In genomic region chr7:45090251-45090977, GRCm38 (mm10) we compare ENCODE assay signal across 9 mouse cellular contexts. TPM values are rescaled to one million over a fixed set of nuclear protein-coding genes. Genes with fewer than 3 reads are reported as not detected.
A peak's percentile ranks its signal among the peaks of the same experiment; 100 is the strongest.
DNase-seq lines count a peak whose midpoint lies in the region; ATAC-seq and TF ChIP-seq lines count a peak whose summit lies in the region.
"Had no signal": no experiment of that assay in that cellular context is flagged by ENCODE, and none has a peak within 500 bp of the region (broad histone marks: within the 10 kb centered on the region; RNA-seq: fewer than 3 reads in every experiment).

No protein-coding gene starts in this region.

- H3K36me3 ChIP-seq in kidney, embryonic 14.5 days (ENCODE audit: control insufficient read depth, insufficient read depth, low read length), result peaks cover 34% of the 10 kb centered on the region
- H3K36me3 ChIP-seq in kidney, adult 2 months (ENCODE audit: control insufficient read depth, insufficient read depth, low read length), result no peaks in the 10 kb centered on the region
- H3K36me3 ChIP-seq in E14TG2a.4 (ENCODE audit: insufficient read depth, low read length), result peaks cover 26% of the 10 kb centered on the region
- H3K36me3 ChIP-seq in embryonic facial prominence, embryonic 12.5 days, result peaks cover 43% of the 10 kb centered on the region
- H3K36me3 ChIP-seq in liver, embryonic 14.5 days (replicated peaks; ENCODE audit: control insufficient read depth, insufficient read depth, low read depth), result no peaks in the 10 kb centered on the region
- H3K36me3 ChIP-seq in midbrain, embryonic 16.5 days (ENCODE audit: control insufficient read depth, insufficient read depth, low read length), result peaks cover 5% of the 10 kb centered on the region; the same call in 1 of the 2 replicates

- H3K4me2 ChIP-seq in kidney, embryonic 14.5 days (replicated peaks; ENCODE audit: low read depth, low read length), result peak overlapping the region; percentile 76; the same call in 1 of the 2 replicates
- peak overlapping the region; percentile 73 for H3K4me2 ChIP-seq in embryonic facial prominence, embryonic 12.5 days (replicated peaks)
- H3K4me2 ChIP-seq in liver, embryonic 14.5 days (ENCODE audit: low read depth), result peak overlapping the region; percentile 78
- H3K4me2 ChIP-seq in midbrain, embryonic 16.5 days (ENCODE audit: low read length), result no peak overlapping the region

- H3K9ac ChIP-seq in kidney, embryonic 14.5 days (ENCODE audit: low read depth, low read length), result no peak overlapping the region
- H3K9ac ChIP-seq in embryonic facial prominence, embryonic 12.5 days, result peak overlapping the region; percentile 80; the same call in 1 of the 2 replicates
- H3K9ac ChIP-seq in liver, embryonic 14.5 days (replicated peaks), result no peak overlapping the region
- no peak overlapping the region for H3K9ac ChIP-seq in midbrain, embryonic 16.5 days (ENCODE audit: low read depth, low read length)

- DNase-seq in kidney, adult 2 months, result no peak
- DNase-seq in liver, embryonic 14.5 days (ENCODE audit: low read depth in 3 of 3, low spot score in 3 of 3), result peak in 1 of 3 experiments; percentile 32
- DNase-seq in layer of hippocampus, adult 2 months (ENCODE audit: low spot score in 2 of 2), result no peak
- DNase-seq in frontal cortex, adult 2 months (ENCODE audit: extremely low spot score in 1 of 2, low spot score in 1 of 2), result no peak

- H3K27ac ChIP-seq in kidney, embryonic 14.5 days (ENCODE audit: low read depth, low read length), result no peak overlapping the region
- no peak overlapping the region for H3K27ac ChIP-seq in kidney, adult 2 months (ENCODE audit: insufficient read depth, low read depth, low read length)
- peak overlapping the region; percentile 93; the same call in 1 of the 2 replicates for H3K27ac ChIP-seq in embryonic facial prominence, embryonic 12.5 days
- H3K27ac ChIP-seq in liver, embryonic 14.5 days, result no peak overlapping the region
- no peak overlapping the region for H3K27ac ChIP-seq in layer of hippocampus, adult 2 months
- H3K27ac ChIP-seq in midbrain, embryonic 16.5 days (ENCODE audit: low read length), result no peak overlapping the region

- H3K4me1 ChIP-seq in kidney, embryonic 14.5 days (ENCODE audit: control insufficient read depth, insufficient read depth, low read length), result peaks cover 27% of the 10 kb centered on the region; the same call in 1 of the 2 replicates
- no peaks in the 10 kb centered on the region for H3K4me1 ChIP-seq in kidney, adult 2 months (ENCODE audit: control insufficient read depth, insufficient read depth, low read length)
- peaks cover 78% of the 10 kb centered on the region for H3K4me1 ChIP-seq in E14TG2a.4 (replicated peaks; ENCODE audit: low read depth, low read length)
- peaks cover 34% of the 10 kb centered on the region; the same call in 1 of the 2 replicates for H3K4me1 ChIP-seq in embryonic facial prominence, embryonic 12.5 days
- peaks cover 9 to 21% of the 10 kb centered on the region in 2 experiments; a peak in 3 of 4 replicates for H3K4me1 ChIP-seq in liver, embryonic 14.5 days (replicated peaks; ENCODE audit: control insufficient read depth in 2 of 2, insufficient read depth in 2 of 2, low read length in 1 of 2)
- H3K4me1 ChIP-seq in midbrain, embryonic 16.5 days (ENCODE audit: control insufficient read depth, insufficient read depth, low read length), result peaks cover 5% of the 10 kb centered on the region

- no peaks in the 10 kb centered on the region for H3K27me3 ChIP-seq in kidney, embryonic 14.5 days (ENCODE audit: control insufficient read depth, insufficient read depth, low read length)
- H3K27me3 ChIP-seq in kidney, adult 2 months (replicated peaks; ENCODE audit: control insufficient read depth, insufficient read depth, low read length), result no peaks in the 10 kb centered on the region
- no peaks in the 10 kb centered on the region for H3K27me3 ChIP-seq in E14TG2a.4 (ENCODE audit: insufficient read depth, low read length)
- no peaks in the 10 kb centered on the region for H3K27me3 ChIP-seq in embryonic facial prominence, embryonic 12.5 days
- H3K27me3 ChIP-seq in liver, embryonic 14.5 days (ENCODE audit: control insufficient read depth, insufficient read depth, low read length), result no peaks in the 10 kb centered on the region
- no peaks in the 10 kb centered on the region for H3K27me3 ChIP-seq in midbrain, embryonic 16.5 days (ENCODE audit: control insufficient read depth, insufficient read depth, low read depth, low read length)

- TF ChIP-seq POLR2A in kidney, adult 2 months (IDR thresholded peaks at IDR 0.05; ENCODE audit: low read depth, low read length), result no peak

- ATAC-seq in kidney, embryonic 14.5 days (ENCODE audit: low FRiP score, low TSS enrichment), result no peak
- ATAC-seq in embryonic facial prominence, embryonic 12.5 days (ENCODE audit: insufficient number of reproducible peaks, insufficient read depth, low FRiP score, low TSS enrichment), result no peak
- peak; percentile 29; the same call in 1 of the 2 replicates for ATAC-seq in liver, embryonic 14.5 days (ENCODE audit: insufficient read depth)
- ATAC-seq in midbrain, embryonic 16.5 days, result no peak

- H3K9me3 ChIP-seq in kidney, embryonic 14.5 days (ENCODE audit: control insufficient read depth, low read length), result no peaks in the 10 kb centered on the region
- no peaks in the 10 kb centered on the region for H3K9me3 ChIP-seq in E14TG2a.4 (ENCODE audit: low read length)
- H3K9me3 ChIP-seq in embryonic facial prominence, embryonic 12.5 days, result no peaks in the 10 kb centered on the region
- H3K9me3 ChIP-seq in liver, embryonic 14.5 days (ENCODE audit: control insufficient read depth, low read length), result no peaks in the 10 kb centered on the region
- no peaks in the 10 kb centered on the region for H3K9me3 ChIP-seq in midbrain, embryonic 16.5 days (replicated peaks; ENCODE audit: control insufficient read depth, low read length, poor library complexity, severe bottlenecking)

- no peak for TF ChIP-seq EP300 in liver, embryonic 14.5 days (IDR thresholded peaks at IDR 0.05; ENCODE audit: low read depth)

- WGBS in kidney, embryonic 14.5 days, result 74% methylated on average over 13 of the region's 13 CpGs
- 82% methylated on average over 13 of the region's 13 CpGs for WGBS in kidney, adult 2 months
- WGBS in embryonic facial prominence, embryonic 12.5 days, result 79% methylated on average over 13 of the region's 13 CpGs
- WGBS in liver, embryonic 14.5 days (ENCODE audit: insufficient replicate concordance), result 50% methylated on average over 13 of the region's 13 CpGs
- 82% methylated on average over 13 of the region's 13 CpGs for WGBS in midbrain, embryonic 16.5 days

- no peak for TF ChIP-seq CTCF in kidney, adult 2 months (conservative IDR thresholded peaks at IDR 0.05; ENCODE audit: insufficient read depth, insufficient read length, low read depth, low read length)
- TF ChIP-seq CTCF in E14TG2a.4 (conservative IDR thresholded peaks at IDR 0.05; ENCODE audit: low read length), result no peak
- no peak for TF ChIP-seq CTCF in liver, embryonic 14.5 days (IDR thresholded peaks at IDR 0.05; ENCODE audit: low read depth)
- no peak for TF ChIP-seq CTCF in layer of hippocampus, adult 2 months (conservative IDR thresholded peaks at IDR 0.05)

- peak overlapping the region; percentile 58 for H3K4me3 ChIP-seq in kidney, embryonic 14.5 days (ENCODE audit: low read length)
- H3K4me3 ChIP-seq in kidney, adult 2 months (ENCODE audit: insufficient read depth, low read depth, low read length), result no peak overlapping the region
- 0 out of 2 replicates have a peak overlapping the region, but pooled peaks have one; percentile 74 for H3K4me3 ChIP-seq in E14TG2a.4 (replicated peaks; ENCODE audit: low read length)
- peak overlapping the region; percentile 68 for H3K4me3 ChIP-seq in embryonic facial prominence, embryonic 12.5 days
- H3K4me3 ChIP-seq in liver, embryonic 14.5 days (ENCODE audit: insufficient read depth in 1 of 2, low read depth in 2 of 2, low read length in 2 of 2), result no peak overlapping the region
- H3K4me3 ChIP-seq in layer of hippocampus, adult 2 months, result no peak overlapping the region
- H3K4me3 ChIP-seq in midbrain, embryonic 16.5 days (ENCODE audit: low read depth, low read length), result no peak overlapping the region
- H3K4me3 ChIP-seq: megakaryocyte, embryonic 14.5 days had no signal

RNA-seq across cellular contexts. Expression of gene Rcn3, which starts 1.6 kb away (rescaled TPM):
- polyA plus RNA-seq in kidney, embryonic 14.5 days (2014; fragmentation: Nextera tagmentation; extraction: Ambion mirVana), result 301 and 308 TPM in 2 replicates
- 67.0 and 68.7 TPM in 2 replicates for polyA plus RNA-seq in kidney, adult 2 months (2012; rRNA removed)
- 302 and 306 TPM in 2 replicates for polyA plus RNA-seq in embryonic facial prominence, embryonic 12.5 days (2016; fragmentation: Nextera tagmentation; extraction: Ambion mirVana)
- polyA plus RNA-seq in liver, embryonic 14.5 days (2012; rRNA removed), result 20.1 and 20.6 TPM in 2 replicates
- 19.2 and 21.5 TPM in 2 replicates for polyA plus RNA-seq in liver, embryonic 14.5 days (2014; fragmentation: Nextera tagmentation; extraction: Ambion mirVana)
- 10 to 100 TPM in 1 of 2 experiments, 1 to 10 TPM in 1; 7.5 to 11.7 TPM for total RNA-seq in layer of hippocampus, adult 2 months (2021)
- polyA plus RNA-seq in frontal cortex, adult 2 months (2012; rRNA removed), result 13.4 and 16.9 TPM in 2 replicates
- polyA plus RNA-seq in midbrain, embryonic 16.5 days (2015; fragmentation: Nextera tagmentation; extraction: Ambion mirVana), result 43.5 and 47.8 TPM in 2 replicates

RNA-seq across cellular contexts. Expression of gene Fcgrt, which starts 13.2 kb away (rescaled TPM):
- 48.9 and 67.4 TPM in 2 replicates for polyA plus RNA-seq in kidney, embryonic 14.5 days (2014; fragmentation: Nextera tagmentation; extraction: Ambion mirVana)
- polyA plus RNA-seq in kidney, adult 2 months (2012; rRNA removed), result 240 and 244 TPM in 2 replicates
- polyA plus RNA-seq in embryonic facial prominence, embryonic 12.5 days (2016; fragmentation: Nextera tagmentation; extraction: Ambion mirVana), result 25.8 and 26.0 TPM in 2 replicates
- polyA plus RNA-seq in liver, embryonic 14.5 days (2012; rRNA removed), result 14.9 and 16.3 TPM in 2 replicates
- polyA plus RNA-seq in liver, embryonic 14.5 days (2014; fragmentation: Nextera tagmentation; extraction: Ambion mirVana), result 35.5 and 35.6 TPM in 2 replicates
- 10 to 100 TPM; 17.8 to 19.0 TPM for total RNA-seq in layer of hippocampus, adult 2 months (2021)
- 34.0 and 34.2 TPM in 2 replicates for polyA plus RNA-seq in frontal cortex, adult 2 months (2012; rRNA removed)
- 22.7 and 27.9 TPM in 2 replicates for polyA plus RNA-seq in midbrain, embryonic 16.5 days (2015; fragmentation: Nextera tagmentation; extraction: Ambion mirVana)

RNA-seq across cellular contexts. Expression of gene Prrg2, which starts 27.9 kb away (rescaled TPM):
- polyA plus RNA-seq in kidney, embryonic 14.5 days (2014; fragmentation: Nextera tagmentation; extraction: Ambion mirVana), result 27.0 and 27.3 TPM in 2 replicates
- polyA plus RNA-seq in kidney, adult 2 months (2012; rRNA removed), result 80.9 and 95.4 TPM in 2 replicates
- polyA plus RNA-seq in embryonic facial prominence, embryonic 12.5 days (2016; fragmentation: Nextera tagmentation; extraction: Ambion mirVana), result 23.9 and 25.0 TPM in 2 replicates
- 8.5 and 10.1 TPM in 2 replicates for polyA plus RNA-seq in liver, embryonic 14.5 days (2012; rRNA removed)
- polyA plus RNA-seq in liver, embryonic 14.5 days (2014; fragmentation: Nextera tagmentation; extraction: Ambion mirVana), result 6.2 and 7.3 TPM in 2 replicates
- 1 to 10 TPM; 5.7 to 8.4 TPM for total RNA-seq in layer of hippocampus, adult 2 months (2021)
- polyA plus RNA-seq in frontal cortex, adult 2 months (2012; rRNA removed), result 15.5 and 15.6 TPM in 2 replicates
- 12.5 and 13.6 TPM in 2 replicates for polyA plus RNA-seq in midbrain, embryonic 16.5 days (2015; fragmentation: Nextera tagmentation; extraction: Ambion mirVana)

RNA-seq across cellular contexts. Expression of gene Nosip, which starts 28.2 kb away (rescaled TPM):
- polyA plus RNA-seq in kidney, embryonic 14.5 days (2014; fragmentation: Nextera tagmentation; extraction: Ambion mirVana), result 65.3 and 75.0 TPM in 2 replicates
- 60.4 and 67.6 TPM in 2 replicates for polyA plus RNA-seq in kidney, adult 2 months (2012; rRNA removed)
- 63.0 and 64.4 TPM in 2 replicates for polyA plus RNA-seq in embryonic facial prominence, embryonic 12.5 days (2016; fragmentation: Nextera tagmentation; extraction: Ambion mirVana)
- 24.5 and 26.4 TPM in 2 replicates for polyA plus RNA-seq in liver, embryonic 14.5 days (2012; rRNA removed)
- 23.1 and 27.4 TPM in 2 replicates for polyA plus RNA-seq in liver, embryonic 14.5 days (2014; fragmentation: Nextera tagmentation; extraction: Ambion mirVana)
- total RNA-seq in layer of hippocampus, adult 2 months (2021), result 10 to 100 TPM; 54.2 to 57.7 TPM
- 81.7 and 86.5 TPM in 2 replicates for polyA plus RNA-seq in frontal cortex, adult 2 months (2012; rRNA removed)
- polyA plus RNA-seq in midbrain, embryonic 16.5 days (2015; fragmentation: Nextera tagmentation; extraction: Ambion mirVana), result 64.1 and 67.7 TPM in 2 replicates

RNA-seq across cellular contexts. Expression of gene Rps11, which starts 33.8 kb away (rescaled TPM):
- 1,882 and 1,923 TPM in 2 replicates for polyA plus RNA-seq in kidney, embryonic 14.5 days (2014; fragmentation: Nextera tagmentation; extraction: Ambion mirVana)
- 176 and 310 TPM in 2 replicates for polyA plus RNA-seq in kidney, adult 2 months (2012; rRNA removed)
- polyA plus RNA-seq in embryonic facial prominence, embryonic 12.5 days (2016; fragmentation: Nextera tagmentation; extraction: Ambion mirVana), result 1,448 and 1,491 TPM in 2 replicates
- 309 and 366 TPM in 2 replicates for polyA plus RNA-seq in liver, embryonic 14.5 days (2012; rRNA removed)
- 989 and 1,016 TPM in 2 replicates for polyA plus RNA-seq in liver, embryonic 14.5 days (2014; fragmentation: Nextera tagmentation; extraction: Ambion mirVana)
- 100 to 1,000 TPM; 436 to 442 TPM for total RNA-seq in layer of hippocampus, adult 2 months (2021)
- 383 and 419 TPM in 2 replicates for polyA plus RNA-seq in frontal cortex, adult 2 months (2012; rRNA removed)
- 657 and 700 TPM in 2 replicates for polyA plus RNA-seq in midbrain, embryonic 16.5 days (2015; fragmentation: Nextera tagmentation; extraction: Ambion mirVana)

Comparison
In these comparisons a context has a peak if more than half of its experiments do, and no peak if none do; other contexts are left out.
1. H3K4me3 ChIP-seq: peak in kidney, embryonic 14.5 days (single experiment), E14TG2a.4 (single experiment) and embryonic facial prominence, embryonic 12.5 days (single experiment); none in kidney, adult 2 months (single experiment), liver, embryonic 14.5 days (0 of 2), layer of hippocampus, adult 2 months (single experiment) and midbrain, embryonic 16.5 days (single experiment).